Mouse (Mus musculus): ENCODE measurements around the gene Hoxb9.

Hoxb9 gene

DNA sequence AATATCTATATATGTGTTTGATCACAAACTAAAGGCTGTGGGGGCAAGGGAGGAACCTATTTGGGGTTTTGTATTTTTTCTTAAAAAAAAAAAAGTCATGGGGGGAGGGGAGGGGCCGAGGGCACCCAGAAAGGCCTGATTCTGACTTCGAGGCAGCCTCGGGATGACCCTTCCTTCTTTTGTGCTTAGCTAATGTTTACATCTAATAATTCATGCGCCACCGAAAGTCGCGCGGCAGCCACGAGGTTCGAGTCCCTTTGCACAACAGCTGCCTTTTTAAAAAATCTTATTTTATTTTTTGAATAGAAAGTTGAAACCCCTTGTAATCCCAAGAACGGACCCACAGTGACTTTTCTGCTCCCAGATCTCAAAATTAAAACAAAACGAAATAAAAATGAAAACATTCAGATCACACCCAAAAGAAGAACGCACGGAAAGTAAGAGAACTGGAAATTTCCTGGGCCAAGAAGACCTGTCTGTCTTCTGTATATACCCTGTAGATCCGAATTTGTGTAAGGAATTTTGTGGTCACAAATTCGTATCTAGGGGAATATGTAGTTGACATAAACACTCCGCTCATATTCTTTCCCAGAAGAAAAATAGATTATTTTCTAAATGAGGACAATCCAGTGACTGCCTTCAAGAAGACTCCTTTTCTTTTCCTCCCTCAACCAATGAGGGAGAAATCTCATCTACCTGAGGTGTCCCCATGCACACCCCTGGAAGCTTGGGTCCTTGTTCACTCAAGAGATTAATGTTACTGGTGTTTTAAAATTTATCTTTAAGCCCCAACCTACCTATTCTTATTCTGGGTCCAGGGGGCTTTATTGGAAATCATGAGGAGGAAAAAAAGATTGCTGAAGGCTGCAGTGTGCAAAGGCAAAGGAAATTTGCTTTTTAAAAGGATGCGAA, 45.7 kb downstream of the Hoxb9 start:
- DNase-seq = peak in 1 of 2 experiments; percentile 54

DNA sequence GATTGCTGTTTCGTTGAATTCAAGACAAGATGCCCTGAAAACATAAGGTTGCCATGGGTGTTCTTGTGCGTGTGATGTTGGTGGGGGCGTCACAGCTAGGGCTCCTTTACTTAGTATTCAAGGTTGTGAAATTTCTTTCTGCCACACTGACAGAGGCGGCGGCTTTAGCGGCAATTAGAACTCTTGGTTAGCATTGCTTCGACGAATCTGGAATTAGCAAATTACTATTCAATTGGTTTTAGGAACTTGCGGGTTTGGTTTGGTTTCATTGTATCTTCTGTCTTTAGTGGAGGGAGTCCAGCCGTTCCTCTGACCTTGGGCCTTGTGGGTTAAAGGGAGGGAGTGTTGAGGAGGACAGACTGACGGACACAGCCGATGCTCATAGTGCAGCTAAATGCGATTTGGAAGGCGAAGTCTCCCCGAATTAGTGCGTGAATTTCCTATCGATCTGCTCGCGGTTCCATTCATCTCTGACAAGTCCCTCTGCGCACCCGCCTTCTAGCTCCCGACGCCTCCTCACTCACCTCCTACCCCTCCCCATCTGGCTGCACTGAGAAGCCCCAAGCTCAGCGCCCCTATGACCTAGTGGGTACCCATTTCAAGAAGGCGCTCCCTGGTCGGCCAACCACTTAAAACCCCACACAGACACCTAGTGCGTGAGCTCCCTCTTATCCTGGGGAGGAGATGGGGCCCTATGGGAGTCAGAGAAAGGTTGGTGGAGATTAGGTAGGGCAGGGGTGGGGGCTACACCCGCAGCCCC, 46.5 kb downstream of the Hoxb9 start, which contains the start of gene Hoxb4:
Hoxb4 (plus strand) TSS at position 660 of the 760 bp plus-strand sequence.
- DNase-seq = no peak

DNA sequence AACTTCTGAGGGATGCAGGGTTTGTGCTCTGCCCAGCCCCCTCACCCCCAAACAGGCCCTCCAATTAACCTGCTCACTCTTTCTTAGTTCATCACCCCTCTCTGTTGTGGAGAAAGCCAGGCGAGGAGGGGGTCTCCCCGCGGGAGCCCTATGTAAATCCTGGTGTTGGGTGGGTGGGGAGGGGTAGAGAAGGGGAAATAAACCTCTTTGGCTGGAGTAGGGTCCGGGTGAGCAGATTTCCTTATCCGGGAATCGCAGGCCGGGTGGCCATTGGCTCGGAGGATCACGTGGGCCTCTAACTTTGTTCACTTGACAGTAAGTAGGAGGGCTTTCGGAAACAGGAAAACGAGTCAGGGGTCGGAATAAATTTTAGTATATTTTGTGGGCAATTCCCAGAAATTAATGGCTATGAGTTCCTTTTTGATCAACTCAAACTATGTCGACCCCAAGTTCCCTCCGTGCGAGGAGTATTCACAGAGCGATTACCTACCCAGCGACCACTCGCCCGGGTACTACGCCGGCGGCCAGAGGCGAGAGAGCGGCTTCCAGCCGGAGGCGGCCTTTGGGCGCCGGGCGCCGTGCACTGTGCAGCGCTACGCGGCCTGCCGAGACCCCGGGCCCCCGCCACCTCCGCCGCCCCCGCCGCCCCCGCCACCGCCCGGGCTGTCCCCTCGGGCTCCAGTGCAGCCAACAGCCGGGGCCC, 47.3 kb downstream of the Hoxb9 start:
- DNase-seq = no peak

- DNase-seq = no peak
These were observed 48.0 kb downstream of the Hoxb9 start for GRCm38 (mm10) chr11:96319071-96319902.

DNA sequence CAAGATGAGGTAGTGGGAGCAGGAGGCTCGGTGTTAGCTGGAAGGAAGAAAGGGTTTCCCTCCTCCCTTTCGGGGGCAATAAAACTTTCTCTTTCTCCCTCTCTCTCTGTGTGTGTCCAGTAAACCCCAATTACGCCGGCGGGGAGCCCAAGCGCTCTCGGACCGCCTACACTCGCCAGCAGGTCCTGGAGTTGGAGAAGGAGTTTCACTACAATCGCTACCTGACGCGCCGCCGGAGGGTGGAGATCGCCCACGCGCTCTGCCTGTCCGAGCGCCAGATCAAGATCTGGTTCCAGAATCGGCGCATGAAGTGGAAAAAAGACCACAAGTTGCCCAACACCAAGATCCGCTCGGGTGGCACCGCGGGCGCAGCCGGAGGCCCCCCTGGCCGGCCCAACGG, 48.7 kb downstream of the Hoxb9 start:
- no peak for DNase-seq

DNA sequence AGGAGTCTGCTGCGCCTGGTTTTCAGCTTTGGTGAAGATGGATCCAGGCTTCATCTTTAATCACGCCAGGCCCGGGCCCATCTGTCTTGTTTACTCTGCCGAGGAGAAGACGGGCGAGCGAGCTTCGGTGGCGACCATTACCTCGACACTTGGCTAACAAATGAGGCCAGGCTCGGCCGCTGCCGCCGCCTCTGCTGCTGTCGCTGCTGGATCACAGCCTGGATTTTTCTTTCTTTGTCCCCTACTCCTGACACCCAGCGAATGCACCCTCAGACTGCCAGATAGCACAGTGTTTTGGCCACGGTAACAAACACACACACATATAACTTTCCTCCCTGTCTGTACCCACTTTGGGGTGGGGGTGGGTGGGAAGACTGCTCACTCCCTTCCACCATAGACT, 49.4 kb downstream of the Hoxb9 start:
- no peak for DNase-seq

DNA sequence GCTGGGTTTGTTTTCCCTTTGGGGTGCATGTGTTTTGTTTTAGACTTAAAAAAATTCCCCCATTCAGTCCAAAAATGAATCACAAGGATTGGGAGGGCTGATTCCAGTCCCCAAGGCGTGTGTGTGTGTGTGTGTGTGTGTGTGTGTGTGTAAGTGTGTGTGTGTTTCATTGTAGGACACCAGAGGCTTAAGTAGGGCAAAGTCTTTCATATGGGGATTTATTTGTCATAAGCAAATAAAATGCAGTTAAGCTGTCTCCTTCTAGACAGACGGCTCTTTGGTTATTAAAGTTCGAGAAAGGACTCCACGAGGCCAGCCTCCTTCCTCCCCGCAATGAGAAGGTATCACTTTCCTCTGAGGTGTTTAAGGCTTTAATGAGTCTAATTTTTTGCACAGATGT, 50.6 kb downstream of the Hoxb9 start:
- DNase-seq = no peak

DNA sequence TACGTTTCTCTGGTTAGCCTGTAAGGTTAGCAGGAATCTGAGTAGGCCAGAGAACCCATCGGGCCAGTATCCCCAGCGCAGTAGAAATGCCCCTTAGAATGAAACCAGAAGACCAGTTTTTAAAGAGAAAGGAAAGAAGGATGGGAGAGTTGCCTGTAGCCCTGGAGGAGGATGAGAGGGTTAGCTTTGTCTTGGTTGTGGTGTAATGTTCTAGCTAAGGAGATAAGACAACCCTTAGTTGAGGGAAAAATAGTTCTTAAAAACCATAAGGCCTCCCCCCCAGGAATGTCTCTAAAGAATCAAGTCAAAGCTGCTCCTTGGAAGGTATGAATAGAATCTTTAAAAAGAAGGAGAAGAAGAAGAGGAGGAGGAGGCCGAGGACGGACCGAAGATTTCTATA, 51.5 kb downstream of the Hoxb9 start:
- DNase-seq = no peak

- DNase-seq = no peak
These were observed 51.9 kb downstream of the Hoxb9 start, which contains the start of gene Hoxb3 for GRCm38 (mm10) chr11:96323154-96323553. Gene Hoxb3, plus strand, starts transcription at chr11:96323326.

- DNase-seq = no peak
These were observed 52.9 kb downstream of the Hoxb9 start for GRCm38 (mm10) chr11:96324125-96324524.

- DNase-seq = no peak
These were observed 53.7 kb downstream of the Hoxb9 start for GRCm38 (mm10) chr11:96324965-96325364.

DNA sequence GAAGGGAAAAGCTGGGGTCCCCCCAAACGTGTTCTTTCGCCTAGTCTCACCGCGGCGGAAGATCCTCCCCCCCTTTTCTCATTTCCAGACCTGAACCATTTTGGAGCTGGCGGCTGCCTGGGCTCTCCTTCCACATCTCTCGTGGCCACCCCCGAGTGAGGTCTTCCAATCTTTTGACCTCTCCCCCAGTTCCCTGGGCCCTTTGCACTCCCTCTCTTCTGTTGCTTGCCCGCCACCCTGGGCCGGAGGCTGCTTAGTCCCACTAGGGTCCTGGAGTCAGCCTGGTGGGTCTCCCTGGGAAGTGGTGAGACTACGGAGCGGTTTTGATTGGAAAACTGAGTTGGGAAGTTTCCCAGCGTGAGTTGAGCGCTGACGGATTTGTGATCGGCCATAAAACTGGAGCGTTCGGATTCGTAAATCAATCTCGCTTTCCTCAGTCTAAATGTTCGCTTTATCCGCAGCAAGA, 54.5 kb downstream of the Hoxb9 start:
- DNase-seq = no peak

All from cerebellum, postnatal 14 days (tissue).